Mouse (Mus musculus) embryonic fibroblast, embryonic 13.5 days (primary cell): ENCODE data around the gene 4930522L14Rik. TPM values are rescaled to one million over a fixed set of nuclear protein-coding genes. Genes with fewer than 3 reads are reported as not detected.
A peak's percentile ranks its signal among the peaks of the same experiment; 100 is the strongest.
"Not testable (repeated sequence)": the region's sequence is repeated elsewhere in the genome, so short reads cannot be mapped to it uniquely, and the experiment has no call there.

Source experiments
- H3K27ac ChIP-seq: 2 replicates; pipeline ENCODE4 v1.5.1; 2012; ENCODE audit warnings: low read length, control low read depth, inconsistent platforms; ENCODE audit not compliant: insufficient read depth
- H3K4me1 ChIP-seq: 2 replicates; pipeline ENCODE4 v1.6.1; 2011; ENCODE audit warnings: low read length; ENCODE audit not compliant: control insufficient read depth, insufficient read depth
- H3K4me3 ChIP-seq: 2 replicates; pipeline ENCODE4 v1.5.1; 2011; ENCODE audit warnings: mild to moderate bottlenecking, control low read depth, low read length; ENCODE audit not compliant: insufficient read depth
- POLR2A ChIP-seq: IDR thresholded peaks from 2 replicates; pipeline ENCODE4 v1.6.1; 2011; ENCODE audit warnings: low read depth, mild to moderate bottlenecking, control low read depth, low read length, moderate library complexity
- polyA plus RNA-seq: library from polyadenylated mRNA; stranded (reverse); fragments of >200 nt; gene quantifications from 2 replicates; pipeline ENCODE4 v1.2.4, GENCODE M21; 2011; ENCODE audit warnings: low read depth; ENCODE audit not compliant: missing spikeins, insufficient read length

The 4930522L14Rik gene
- polyA plus RNA-seq = 9.3 and 14.9 TPM in 2 replicates

DNA sequence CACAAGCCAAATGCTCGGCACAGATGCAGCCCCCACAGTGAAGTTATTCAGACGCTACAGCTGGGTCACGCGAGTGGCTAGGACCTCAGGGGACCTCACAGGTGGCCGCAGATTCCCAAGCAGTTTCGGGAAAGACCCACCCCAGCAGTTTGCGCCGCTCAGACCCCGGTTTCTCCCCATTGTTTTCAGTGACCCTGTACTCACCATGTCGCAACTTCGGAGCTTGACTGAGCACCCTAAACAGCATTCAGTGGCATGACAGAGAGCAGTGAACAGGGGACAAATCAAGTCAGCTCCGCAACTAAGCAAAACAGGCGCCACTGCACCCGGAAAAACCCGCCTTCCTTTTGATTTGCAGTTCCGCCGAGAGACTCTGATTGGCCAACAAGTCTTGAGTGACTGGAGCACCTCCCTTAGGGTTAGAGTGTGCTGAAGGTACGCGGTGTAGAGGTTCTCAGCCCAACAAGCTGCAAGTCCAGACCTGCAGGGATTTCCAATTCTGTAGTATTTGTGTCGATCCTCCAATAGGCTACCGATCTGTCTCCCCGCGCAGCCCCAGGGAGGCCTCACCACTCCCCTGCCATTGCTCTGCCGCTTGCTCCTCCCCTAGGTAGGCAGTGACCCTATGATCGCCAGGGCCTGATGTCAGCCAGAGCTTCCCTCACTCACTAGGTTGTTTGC, at the start of gene 4930522L14Rik:
Gene 4930522L14Rik (minus strand): TSS at position 496 of the 681 bp plus-strand sequence.
- peak within 1 kb of the TSS; percentile 82 for H3K4me3 ChIP-seq
- not testable (repeated sequence) for H3K27ac ChIP-seq, H3K4me1 ChIP-seq
- TF ChIP-seq POLR2A = peak; percentile 50

GRCm38 (mm10) chr5:109801466-109801865, 49.8 kb upstream of the 4930522L14Rik start:
- not testable (repeated sequence) for H3K4me3 ChIP-seq, H3K4me1 ChIP-seq, H3K27ac ChIP-seq

DNA sequence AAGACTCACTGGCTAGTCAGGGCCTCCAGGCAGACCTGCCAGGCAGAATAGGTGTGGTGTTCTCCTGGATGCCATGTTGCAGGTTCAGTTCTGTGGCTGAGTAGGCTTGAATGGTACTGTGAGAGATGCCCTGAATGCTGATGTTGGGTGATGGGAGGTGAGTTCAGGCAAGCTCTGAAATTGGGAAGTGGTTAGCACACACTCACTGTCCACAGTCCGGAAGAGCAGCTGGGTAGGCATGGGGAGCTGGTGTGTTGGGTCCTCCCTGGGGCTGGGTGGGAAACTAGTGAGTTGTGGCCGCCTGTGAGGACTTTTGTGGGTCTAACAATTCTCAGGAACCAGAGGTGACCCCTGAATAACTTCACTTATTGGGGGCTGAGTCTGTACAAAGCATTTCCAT, 48.3 kb upstream of the 4930522L14Rik start:
- not testable (repeated sequence) for H3K27ac ChIP-seq, H3K4me3 ChIP-seq, H3K4me1 ChIP-seq

GRCm38 (mm10) chr5:109797017-109797416, 45.3 kb upstream of the 4930522L14Rik start:
- not testable (repeated sequence) for H3K4me1 ChIP-seq, H3K27ac ChIP-seq, H3K4me3 ChIP-seq

GRCm38 (mm10) chr5:109795967-109796652, 44.4 kb upstream of the 4930522L14Rik start:
- not testable (repeated sequence) for H3K27ac ChIP-seq, H3K4me1 ChIP-seq
- peak overlapping the region; percentile 65 for H3K4me3 ChIP-seq
- TF ChIP-seq POLR2A = peak; percentile 57

- not testable (repeated sequence) for H3K27ac ChIP-seq, H3K4me1 ChIP-seq
- peak overlapping the region; percentile 82; the same call in 1 of the 2 replicates for H3K4me3 ChIP-seq
Measured at GRCm38 (mm10) chr5:109752073-109752780, 541 bp upstream of the 4930522L14Rik start.

DNA sequence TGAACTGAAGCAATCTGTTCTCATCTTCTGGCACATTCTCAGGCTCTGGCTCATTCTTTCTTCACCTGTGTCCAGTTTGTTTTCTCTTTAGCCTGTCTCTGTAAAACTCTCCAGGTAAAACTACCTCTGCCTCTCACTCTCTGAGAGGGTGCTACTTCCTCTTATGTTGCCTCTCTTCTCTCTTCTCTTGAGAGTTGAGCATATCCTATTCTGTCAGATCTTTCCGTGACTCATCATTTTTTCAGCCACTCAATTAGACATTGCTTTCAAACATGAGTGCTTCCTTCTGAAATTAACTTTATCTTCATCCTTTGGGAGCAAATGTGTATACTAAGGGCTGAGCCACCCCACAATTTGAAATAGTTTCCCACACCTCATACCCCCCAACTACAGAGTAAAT, 6.6 kb downstream of the 4930522L14Rik start:
- not testable (repeated sequence) for H3K4me1 ChIP-seq, H3K27ac ChIP-seq, H3K4me3 ChIP-seq

DNA sequence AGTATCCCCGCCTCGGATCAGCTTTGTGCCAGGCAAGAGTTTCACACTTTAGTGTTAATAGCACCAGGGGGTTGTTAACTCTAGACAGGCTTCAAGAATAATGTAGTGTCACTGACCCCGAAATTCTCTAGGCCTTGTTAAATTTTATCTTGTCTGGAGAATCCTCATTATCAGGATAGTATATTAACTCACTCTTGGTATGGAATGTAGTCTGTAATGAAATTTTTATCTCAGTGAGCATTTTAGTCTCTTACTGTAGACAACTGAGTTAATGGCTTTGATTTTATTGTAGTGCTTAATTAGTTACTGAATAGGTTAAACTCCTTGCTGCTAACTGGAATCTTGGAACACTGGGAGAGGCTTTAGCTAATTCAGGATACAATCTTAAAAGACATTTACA, 34.3 kb downstream of the 4930522L14Rik start:
- not testable (repeated sequence) for H3K4me3 ChIP-seq, H3K27ac ChIP-seq, H3K4me1 ChIP-seq

- peak overlapping the region; percentile 63; the same call in 1 of the 2 replicates for H3K4me3 ChIP-seq
- not testable (repeated sequence) for H3K4me1 ChIP-seq, H3K27ac ChIP-seq
Measured at GRCm38 (mm10) chr5:109691205-109691965, 60.3 kb downstream of the 4930522L14Rik start.

DNA sequence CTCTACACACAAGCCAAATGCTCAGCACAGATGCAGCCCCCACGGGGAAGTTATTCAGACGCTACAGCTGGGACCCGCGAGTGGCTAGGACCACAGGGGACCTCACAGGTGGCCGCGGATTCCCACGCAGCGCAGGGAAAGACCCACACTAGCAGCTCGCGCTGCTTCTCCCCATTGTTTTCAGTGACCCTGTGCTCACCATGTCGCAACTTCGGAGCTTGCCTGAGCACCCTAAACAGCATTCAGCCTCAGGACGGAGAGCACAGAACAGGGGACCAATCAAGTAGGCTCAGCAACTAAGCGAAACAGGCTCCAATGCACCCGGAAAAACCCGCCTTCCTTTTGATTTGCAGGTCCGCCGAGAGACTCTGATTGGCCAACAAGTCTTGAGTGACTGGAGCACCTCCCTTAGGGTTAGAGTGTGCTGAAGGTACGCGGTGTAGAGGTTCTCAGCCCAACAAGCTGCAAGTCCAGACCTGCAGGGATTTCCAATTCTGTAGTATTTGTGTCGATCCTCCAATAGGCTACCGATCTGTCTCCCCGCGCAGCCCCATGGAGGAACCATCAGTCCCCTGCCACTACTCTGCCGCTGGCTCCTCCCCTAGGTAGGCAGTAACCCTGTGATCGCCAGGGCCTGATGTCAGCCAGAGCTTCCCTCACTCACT, 61.0 kb downstream of the 4930522L14Rik start, which contains the start of gene 5430403G16Rik:
Gene 5430403G16Rik (minus strand): TSS at position 505 of the 665 bp plus-strand sequence.
- not testable (repeated sequence) for H3K4me1 ChIP-seq
- H3K27ac ChIP-seq = peak within 1 kb of the TSS; percentile 36; the same call in 1 of the 2 replicates
- TF ChIP-seq POLR2A = peak; percentile 87

More for the DNA sequence above, 61.0 kb downstream of the 4930522L14Rik start, which contains the start of gene 5430403G16Rik:
- peak within 1 kb of the TSS; percentile 63 for H3K4me3 ChIP-seq

Other genes starting within 250 kb of the 4930522L14Rik start
- gene Crlf2, start 192.9 kb downstream of the 4930522L14Rik start, polyA plus RNA-seq = 16.2 and 16.7 TPM in 2 replicates
- 2.0 and 2.8 TPM in 2 replicates for gene 5430403G16Rik, start 60.8 kb downstream of the 4930522L14Rik start, polyA plus RNA-seq
- gene Gm15446, start 171.5 kb upstream of the 4930522L14Rik start, polyA plus RNA-seq = 1.2 and 6.8 TPM in 2 replicates
- 10.3 and 18.8 TPM in 2 replicates for gene Zfp932, start 244.6 kb upstream of the 4930522L14Rik start, polyA plus RNA-seq